Mouse (Mus musculus): ENCODE measurements around the gene Klhl35.

Gene Klhl35

DNA sequence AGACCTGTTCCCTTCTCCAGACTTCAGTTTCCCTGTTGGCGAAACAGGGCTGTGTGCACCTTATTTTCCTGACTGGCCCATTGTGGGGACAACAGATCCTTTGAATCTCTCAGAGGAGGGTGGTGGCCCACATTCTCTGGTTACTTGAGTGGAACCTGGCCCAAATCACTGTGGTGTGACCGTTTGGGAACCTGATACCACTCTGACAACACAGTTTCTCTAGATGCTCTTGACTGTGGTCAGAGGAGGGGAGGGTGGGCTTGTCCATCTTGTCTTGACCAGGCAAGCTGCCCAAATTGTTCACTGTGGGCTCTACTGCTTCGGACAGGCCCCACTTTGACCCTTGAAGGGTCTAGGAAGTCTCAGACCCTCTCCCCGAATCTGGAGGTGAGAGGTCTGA, 11.8 kb upstream of the Klhl35 start:
- DNase-seq: no peak

DNA sequence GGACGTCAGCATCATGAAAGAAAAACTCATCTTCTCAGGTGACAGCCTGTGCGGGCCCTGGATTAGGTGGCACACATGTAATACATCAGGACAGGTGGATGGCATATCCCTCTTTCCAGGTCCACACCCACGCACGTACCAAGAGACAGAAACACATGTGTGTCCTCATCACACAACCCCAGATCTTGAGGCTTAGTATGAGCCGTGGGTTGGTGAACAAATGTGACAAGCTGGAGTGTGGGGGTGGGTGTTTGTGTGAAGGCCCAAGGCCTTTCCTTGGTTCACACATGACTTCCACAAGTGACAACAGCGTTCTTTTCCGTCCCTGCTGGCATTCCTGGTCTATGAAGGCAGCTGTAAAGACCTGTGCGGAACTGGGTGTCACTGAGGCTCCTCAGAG, 7.0 kb upstream of the Klhl35 start:
- no peak for DNase-seq

- peak in 1 of 2 experiments; percentile 48 for DNase-seq
Observed at GRCm38 (mm10) chr7:99459888-99460652, 5.7 kb upstream of the Klhl35 start.

- DNase-seq: no peak
Observed at GRCm38 (mm10) chr7:99463120-99463519, 2.7 kb upstream of the Klhl35 start.

DNA sequence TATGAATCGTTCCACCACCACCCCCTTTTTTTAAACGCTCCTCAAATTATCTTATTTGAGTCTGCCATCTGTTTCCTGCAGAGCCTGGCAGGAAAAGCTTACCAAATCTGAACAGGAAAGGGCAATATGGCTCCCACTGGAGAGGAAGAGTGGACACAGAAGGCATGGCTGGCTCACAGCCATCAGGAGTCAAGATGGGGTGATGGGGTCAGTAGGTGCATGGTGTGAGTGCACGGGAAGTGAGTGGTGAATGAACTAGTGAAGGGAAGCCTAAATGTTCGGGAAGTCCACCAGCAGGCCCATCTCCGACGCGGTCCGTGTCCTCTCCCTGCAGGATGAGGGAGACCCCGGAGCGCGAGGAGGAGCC, 2.1 kb downstream of the Klhl35 start:
- DNase-seq: peak; percentile 86

DNA sequence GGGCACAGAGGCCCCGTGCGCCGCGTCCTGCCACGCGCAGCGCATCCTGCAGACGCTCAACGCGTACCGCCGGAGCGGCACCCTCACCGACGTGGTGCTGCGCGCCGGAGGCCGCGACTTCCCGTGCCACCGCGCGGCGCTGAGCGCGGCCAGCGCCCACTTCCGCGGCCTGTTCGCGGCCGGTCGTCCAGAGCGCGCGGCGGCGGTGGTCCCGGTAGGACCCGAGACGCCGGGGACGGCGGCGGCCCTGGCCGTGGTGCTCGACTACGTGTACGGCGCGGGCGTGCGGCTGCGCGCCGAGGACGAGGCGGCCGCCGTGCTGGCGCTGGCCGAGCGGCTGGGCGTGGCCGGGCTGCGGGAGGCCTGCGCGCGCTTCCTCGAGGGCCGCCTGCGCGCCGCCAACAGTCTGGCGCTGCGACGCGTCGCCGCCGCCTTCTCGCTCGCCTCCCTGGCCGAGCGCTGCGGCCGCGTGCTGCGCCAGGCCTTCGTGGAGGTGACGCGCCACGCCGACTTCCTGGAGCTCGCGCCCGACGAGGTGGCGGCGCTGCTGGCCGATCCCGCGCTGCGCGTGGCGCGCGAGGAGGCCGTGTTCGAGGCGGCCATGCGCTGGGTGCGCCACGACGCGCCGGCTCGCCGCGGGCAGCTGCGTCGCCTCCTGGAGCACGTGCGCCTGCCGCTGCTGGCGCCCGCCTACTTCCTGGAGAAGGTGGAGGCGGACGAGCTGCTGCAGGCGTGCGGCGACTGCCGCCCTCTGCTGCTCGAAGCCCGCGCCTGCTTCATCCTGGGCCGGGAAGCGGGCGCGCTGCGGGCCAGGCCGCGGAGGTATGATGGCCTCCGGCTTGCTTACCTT, 2.7 kb downstream of the Klhl35 start:
- DNase-seq: peak; percentile 87

- DNase-seq: peak; percentile 69 to 73
Observed at GRCm38 (mm10) chr7:99469680-99470405, 4.0 kb downstream of the Klhl35 start.

DNA sequence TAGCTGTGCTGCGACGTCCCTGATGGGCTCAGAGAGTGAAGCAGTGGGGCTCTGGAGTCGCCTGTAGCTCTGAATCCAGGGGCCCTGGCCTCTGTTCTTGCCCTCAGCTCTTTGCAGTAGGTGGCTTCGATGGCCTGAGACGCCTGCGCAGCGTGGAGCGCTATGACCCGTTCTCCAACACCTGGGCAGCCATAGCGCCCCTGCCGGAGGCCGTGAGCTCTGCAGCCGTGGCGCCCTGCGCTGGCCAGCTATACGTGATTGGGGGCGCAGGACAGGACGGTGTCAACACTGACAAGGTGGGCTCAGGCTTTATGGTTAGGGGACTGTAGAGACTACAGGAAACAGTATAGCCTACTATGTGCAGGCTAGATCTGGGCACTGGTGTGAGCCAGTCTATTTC, 5.8 kb downstream of the Klhl35 start:
- peak in 1 of 2 experiments; percentile 41 for DNase-seq

DNA sequence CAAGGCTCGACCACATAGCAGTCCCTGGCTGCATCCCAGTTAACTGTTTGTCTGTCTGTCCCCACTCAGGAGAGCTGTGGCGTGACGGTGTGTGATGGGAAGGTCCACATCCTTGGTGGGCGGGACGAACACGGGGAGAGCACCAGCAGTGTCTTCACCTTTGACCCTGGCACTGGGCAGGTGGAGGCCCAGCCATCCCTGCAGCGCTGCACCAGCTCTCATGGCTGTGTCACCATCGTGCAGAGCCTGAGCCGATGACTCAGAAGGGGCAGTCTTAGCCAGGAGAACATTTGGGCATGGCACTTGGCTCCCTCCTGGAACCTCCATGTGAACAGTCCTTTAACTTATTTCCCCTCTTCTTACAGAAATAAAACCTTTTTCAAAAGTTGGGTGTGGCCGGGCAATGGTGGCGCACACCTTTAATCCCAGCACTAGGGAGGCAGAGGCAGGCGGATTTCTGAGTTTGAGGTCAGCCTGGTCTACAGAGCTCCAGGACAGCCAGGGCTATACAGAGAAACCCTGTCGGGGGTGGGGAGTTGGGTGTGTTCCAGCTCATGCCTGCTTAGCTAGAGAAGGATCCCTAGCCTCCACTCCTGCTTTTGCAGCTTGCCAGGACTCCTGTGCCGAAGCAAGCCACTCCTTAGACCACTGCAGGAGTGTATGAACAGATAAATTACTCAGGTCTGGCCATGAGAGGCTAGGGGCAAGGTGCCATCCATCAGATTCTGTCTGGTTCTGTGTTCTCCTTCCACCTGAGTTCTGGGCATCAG, 8.0 kb downstream of the Klhl35 start:
- DNase-seq: peak; percentile 68 to 71

- DNase-seq: peak in 1 of 2 experiments; percentile 62
Observed at GRCm38 (mm10) chr7:99474836-99475561, 9.2 kb downstream of the Klhl35 start.

DNA sequence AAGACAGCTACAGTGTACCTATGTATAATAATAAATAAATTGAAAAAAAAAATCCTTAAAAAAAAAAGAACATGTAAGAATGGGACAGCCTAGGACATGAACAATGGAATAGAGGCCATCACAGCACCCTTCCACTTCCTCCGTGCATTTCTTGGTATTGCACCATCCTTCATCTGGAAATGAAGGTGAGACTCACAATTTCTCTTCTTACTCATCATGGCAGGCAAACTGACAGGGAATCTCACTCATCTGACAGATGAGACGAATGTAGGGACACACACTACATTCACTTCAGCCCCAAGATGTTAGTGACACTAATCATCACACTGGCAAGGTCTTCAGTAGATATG, 9.7 kb downstream of the Klhl35 start:
- DNase-seq: no peak

DNA sequence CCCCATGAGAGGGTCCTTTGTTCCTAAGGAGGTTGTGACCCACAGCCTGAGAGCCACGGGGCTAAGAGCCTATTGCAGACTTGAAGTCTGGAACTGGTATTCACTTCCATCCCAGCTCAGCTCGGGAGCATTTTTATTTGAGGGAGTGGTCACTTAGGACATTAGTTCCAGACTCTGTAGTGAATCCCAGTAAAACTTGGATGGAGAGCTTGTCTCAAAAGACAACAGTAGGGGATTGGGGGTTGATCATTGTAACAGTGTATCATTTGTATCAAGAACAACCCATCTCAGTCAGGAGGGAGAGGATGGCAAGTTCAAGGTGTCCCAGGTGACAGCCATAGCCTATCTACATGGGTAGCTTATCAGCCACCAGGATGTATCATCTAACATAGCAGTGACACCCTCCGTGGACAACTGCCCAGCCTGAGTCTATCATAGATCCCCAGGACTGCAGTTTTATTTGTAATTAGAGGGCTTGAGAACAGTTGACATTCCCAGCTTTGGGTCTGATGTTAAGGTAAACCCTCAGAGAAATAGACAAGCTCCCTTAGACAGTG, 10.8 kb downstream of the Klhl35 start:
- DNase-seq: no peak

DNA sequence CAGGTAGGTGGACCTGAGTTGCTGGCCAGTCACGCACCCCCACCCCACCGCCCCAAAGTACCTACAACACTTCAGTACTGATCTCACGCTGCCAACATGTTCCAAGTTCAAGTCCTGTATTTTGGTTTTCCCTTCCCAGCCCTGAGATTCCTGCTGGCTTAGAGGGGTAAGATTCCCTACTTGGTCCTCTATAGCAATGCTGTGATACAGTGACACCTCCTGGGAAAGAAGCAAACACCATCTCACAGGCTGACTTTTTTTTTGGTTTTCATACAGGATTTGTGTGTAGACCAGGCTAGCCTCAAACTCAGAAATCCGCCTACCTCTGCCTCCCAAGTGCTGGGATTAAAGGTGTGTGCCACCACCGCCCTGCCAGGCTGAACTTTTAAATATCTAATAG, 11.4 kb downstream of the Klhl35 start:
- no peak for DNase-seq

- DNase-seq: no peak
Observed at GRCm38 (mm10) chr7:99482637-99483036, 16.8 kb downstream of the Klhl35 start.

GRCm38 (mm10) chr7:99483271-99483923, 17.6 kb downstream of the Klhl35 start, which contains the start of gene Rps3:
Gene Rps3 (minus strand): TSS chr7:99483738.
- peak; percentile 95 to 96 for DNase-seq

DNA sequence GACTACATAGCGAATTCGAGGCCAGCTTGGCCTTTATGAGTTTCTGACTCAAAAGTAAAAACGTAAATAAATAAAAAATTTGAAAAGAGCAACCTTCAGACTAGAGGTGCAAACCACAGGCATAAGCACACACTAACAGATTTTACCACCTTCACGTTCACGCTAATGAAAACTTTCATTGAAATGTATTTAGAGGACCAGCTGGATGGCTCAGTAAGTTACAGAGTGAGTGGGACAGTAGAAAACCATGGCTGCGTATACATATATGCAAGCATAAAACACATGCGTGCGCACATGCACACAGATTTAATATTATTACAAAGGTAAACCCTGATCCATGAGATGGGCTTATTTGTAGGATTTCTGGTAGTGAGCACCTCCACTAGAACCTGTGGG, 18.1 kb downstream of the Klhl35 start:
- DNase-seq: no peak

DNA sequence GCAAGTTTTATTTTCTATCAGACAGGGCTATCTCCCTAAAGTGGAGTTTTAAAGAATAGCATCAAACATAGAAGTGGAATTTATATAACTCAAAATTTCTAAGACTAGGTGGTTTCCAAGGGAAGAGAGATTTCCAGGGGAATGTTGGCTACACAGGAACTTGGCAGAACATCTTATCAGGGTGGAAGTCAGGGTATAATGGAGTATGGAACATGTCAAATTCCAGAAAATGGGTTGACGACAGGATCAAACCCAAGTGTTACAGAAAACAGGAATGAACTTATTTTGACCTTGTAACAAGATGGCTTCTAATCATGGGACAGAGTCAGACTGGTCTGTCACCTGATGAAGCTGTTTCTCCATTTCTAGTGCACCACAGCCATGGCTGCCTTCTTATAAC, 18.9 kb downstream of the Klhl35 start:
- no peak for DNase-seq

GRCm38 (mm10) chr7:99489708-99490107, 23.9 kb downstream of the Klhl35 start:
- no peak for DNase-seq

GRCm38 (mm10) chr7:99499128-99499527, 33.3 kb downstream of the Klhl35 start:
- peak; percentile 86 to 88 for DNase-seq

DNA sequence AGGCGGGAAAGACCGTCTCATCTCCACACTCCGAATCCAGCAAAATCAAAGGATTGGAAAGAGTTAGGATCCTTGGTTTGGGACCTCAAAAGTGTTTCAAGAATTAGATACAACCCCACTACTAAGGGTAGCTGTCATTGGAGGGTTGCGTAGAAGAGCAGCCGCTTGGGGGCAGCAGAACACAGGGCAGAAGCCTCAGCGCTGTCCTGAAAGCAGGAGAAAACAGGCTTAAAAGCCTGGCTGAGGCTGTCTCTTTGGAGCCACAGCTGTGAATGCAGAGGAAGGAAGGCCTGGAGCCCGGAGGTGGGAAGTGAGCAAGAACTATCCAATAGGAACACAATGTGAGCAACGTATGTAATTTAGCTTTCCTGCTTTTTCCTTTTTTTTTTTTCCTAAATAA, 34.4 kb downstream of the Klhl35 start:
- DNase-seq: peak; percentile 92

DNA sequence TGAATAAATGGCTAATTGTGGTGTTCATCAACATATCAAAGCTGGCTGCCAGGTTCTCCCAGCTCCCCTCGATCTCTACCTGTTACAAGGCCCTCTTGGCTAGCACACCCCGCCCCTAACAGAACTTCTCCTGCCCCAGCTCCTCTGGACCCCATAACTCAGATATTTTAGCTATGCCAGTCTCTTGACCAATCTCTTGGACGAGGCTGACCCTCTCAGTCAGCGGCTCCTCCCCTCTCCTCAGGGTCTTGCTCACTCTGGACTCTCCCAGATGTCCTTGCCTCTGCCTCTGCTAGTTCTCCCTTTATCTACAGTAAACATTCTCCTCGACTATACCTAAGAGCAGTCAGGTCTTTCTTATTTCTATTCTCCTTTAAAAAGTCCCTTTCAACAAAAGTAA, 34.9 kb downstream of the Klhl35 start:
- DNase-seq: no peak
